Mouse (Mus musculus) liver, postnatal 0 days (tissue): ENCODE data around the gene Tacr3. TPM values are rescaled to one million over a fixed set of nuclear protein-coding genes. Genes with fewer than 3 reads are reported as not detected.

Experiments
- ATAC-seq: fragments of 200-750 bp; cut with Nextera tagmentation; 2 replicates; pipeline ENCODE4 v1.8.0; 2017; ENCODE audit warnings: mild to moderate bottlenecking, moderate library complexity
- DNase-seq: peaks from one replicate; pipeline ENCODE4 v3.0.0-alpha.2; 2016
- H3K27ac ChIP-seq: fragments of 300-500 bp; sonication (generic); 2 replicates; pipeline ENCODE4 v1.5.1; 2014; ENCODE audit warnings: antibody characterized with exemption, moderate library complexity, mild to moderate bottlenecking, low read depth
- H3K27me3 ChIP-seq: fragments of 300-500 bp; sonication (generic); 2 replicates; pipeline ENCODE4 v1.6.1; 2014; ENCODE audit warnings: low read length, control low read depth, mixed read lengths; ENCODE audit not compliant: insufficient read depth
- H3K36me3 ChIP-seq: fragments of 300-500 bp; sonication (generic); replicated peaks from 2 replicates; pipeline ENCODE4 v1.6.1; 2014; ENCODE audit warnings: mild to moderate bottlenecking, control low read depth, low read length, moderate library complexity, mixed read lengths; ENCODE audit not compliant: insufficient read depth
- H3K4me1 ChIP-seq: fragments of 300-500 bp; sonication (generic); 2 replicates; pipeline ENCODE4 v1.6.1; 2014; ENCODE audit warnings: antibody characterized with exemption, mild to moderate bottlenecking, control low read depth; ENCODE audit not compliant: insufficient read depth
- H3K4me2 ChIP-seq: fragments of 300-500 bp; sonication (generic); 2 replicates; pipeline ENCODE4 v1.6.1; 2014; ENCODE audit warnings: low read depth, mild to moderate bottlenecking, low read length, moderate library complexity, mixed read lengths
- H3K4me3 ChIP-seq: fragments of 300-500 bp; sonication (generic); 2 replicates; pipeline ENCODE4 v1.5.1; 2014; ENCODE audit warnings: low read depth, low read length
- H3K9ac ChIP-seq: fragments of 300-500 bp; sonication (generic); replicated peaks from 2 replicates; pipeline ENCODE4 v1.6.1; 2014; ENCODE audit warnings: mild to moderate bottlenecking, moderate library complexity
- H3K9me3 ChIP-seq: fragments of 300-500 bp; sonication (generic); 2 replicates; pipeline ENCODE4 v1.6.1; 2016; ENCODE audit warnings: mild to moderate bottlenecking, control low read depth, low read length, mixed read lengths
- CTCF ChIP-seq: sonication (generic); IDR thresholded peaks from 2 replicates; pipeline ENCODE4 v1.5.1; 2016; ENCODE audit warnings: antibody characterized with exemption, low read depth
- EP300 ChIP-seq: IDR thresholded peaks from 2 replicates; pipeline ENCODE4 v1.6.1; 2016; ENCODE audit warnings: antibody characterized with exemption, low read depth, mild to moderate bottlenecking
- WGBS: fragments of 180-500 bp; shearing (Covaris S2); extraction: QIAGEN DNeasy Blood & Tissue Kit; methylation state at CpG from one replicate; pipeline ENCODE4 v1.1.7; 2014; ENCODE audit not compliant: insufficient replicate concordance; 5-methylcytosine and 5-hydroxymethylcytosine counted together
- polyA plus RNA-seq: library from polyadenylated mRNA; unstranded; fragments of >200 nt; fragmentation: Nextera tagmentation; extraction: Ambion mirVana; gene quantifications from 2 replicates; pipeline ENCODE4 v1.2.1, GENCODE M21; 2015

The Tacr3 gene
- polyA plus RNA-seq, 1 experiment from 2014 or later, result not detected

GRCm38 (mm10) chr3:134908890-134909289 lies 80.1 kb downstream of the Tacr3 start:
- WGBS, result 59% methylated on average over 3 of the region's 3 CpGs
- Histone ChIP-seq H3K27ac (no peak overlapping the region), H3K36me3 (no peaks in the 10 kb centered on the region), H3K4me3 (no peak overlapping the region), H3K27me3 (no peaks in the 10 kb centered on the region), H3K9me3 (no peaks in the 10 kb centered on the region), H3K9ac (no peak overlapping the region), H3K4me2 (no peak overlapping the region), H3K4me1 (no peaks in the 10 kb centered on the region)
- DNase-seq (no peak), ATAC-seq (no peak)
- TF ChIP-seq CTCF (no peak), EP300 (no peak)

- H3K9ac ChIP-seq, result no peak overlapping the region
- 65% methylated on average over 1 of the region's 1 CpGs for WGBS
- no peak for ATAC-seq
- no peak for DNase-seq
- H3K27me3 ChIP-seq, result no peaks in the 10 kb centered on the region
- TF ChIP-seq CTCF (no peak), EP300 (no peak)
- no peaks in the 10 kb centered on the region for H3K4me1 ChIP-seq
- no peak overlapping the region for H3K4me2 ChIP-seq
- no peak overlapping the region for H3K4me3 ChIP-seq
- H3K36me3 ChIP-seq, result no peaks in the 10 kb centered on the region
- H3K9me3 ChIP-seq, result no peaks in the 10 kb centered on the region
- H3K27ac ChIP-seq, result no peak overlapping the region
Observed at GRCm38 (mm10) chr3:134934703-134935102, 105.9 kb downstream of the Tacr3 start.

GRCm38 (mm10) chr3:134935461-134935860 lies 106.7 kb downstream of the Tacr3 start:
- WGBS, result 83% methylated on average over 4 of the region's 4 CpGs
- H3K4me1 ChIP-seq, result no peaks in the 10 kb centered on the region
- no peak overlapping the region for H3K4me3 ChIP-seq
- DNase-seq (no peak), ATAC-seq (no peak)
- H3K9me3 ChIP-seq, result no peaks in the 10 kb centered on the region
- no peaks in the 10 kb centered on the region for H3K36me3 ChIP-seq
- H3K27me3 ChIP-seq, result no peaks in the 10 kb centered on the region
- no peak overlapping the region for H3K9ac ChIP-seq
- H3K4me2 ChIP-seq, result no peak overlapping the region
- no peak for TF ChIP-seq EP300
- H3K27ac ChIP-seq, result no peak overlapping the region

- Histone ChIP-seq H3K4me1 (no peaks in the 10 kb centered on the region), H3K27me3 (no peaks in the 10 kb centered on the region), H3K4me3 (no peak overlapping the region), H3K9ac (no peak overlapping the region), H3K4me2 (no peak overlapping the region), H3K36me3 (no peaks in the 10 kb centered on the region), H3K27ac (no peak overlapping the region), H3K9me3 (no peaks in the 10 kb centered on the region)
- DNase-seq (no peak), ATAC-seq (no peak)
- TF ChIP-seq EP300 (no peak), CTCF (no peak)
- WGBS, result 69% methylated on average over 6 of the region's 6 CpGs
Observed at GRCm38 (mm10) chr3:134963461-134963860, 134.7 kb downstream of the Tacr3 start.

GRCm38 (mm10) chr3:134978902-134979301 lies 150.1 kb downstream of the Tacr3 start:
- no peak for ATAC-seq
- no peak for DNase-seq
- Histone ChIP-seq H3K27me3 (no peaks in the 10 kb centered on the region), H3K36me3 (no peaks in the 10 kb centered on the region), H3K27ac (no peak overlapping the region), H3K4me3 (no peak overlapping the region), H3K4me1 (no peaks in the 10 kb centered on the region), H3K4me2 (no peak overlapping the region), H3K9me3 (no peaks in the 10 kb centered on the region), H3K9ac (no peak overlapping the region)
- WGBS, result 49% methylated on average over 3 of the region's 3 CpGs
- no peak for TF ChIP-seq CTCF
- TF ChIP-seq EP300, result no peak

GRCm38 (mm10) chr3:134980140-134980539 lies 151.3 kb downstream of the Tacr3 start:
- no peak overlapping the region for H3K27ac ChIP-seq
- TF ChIP-seq CTCF, result no peak
- no peak for TF ChIP-seq EP300
- H3K4me1 ChIP-seq, result no peaks in the 10 kb centered on the region
- no peaks in the 10 kb centered on the region for H3K36me3 ChIP-seq
- no peak for ATAC-seq
- H3K9ac ChIP-seq, result no peak overlapping the region
- 67% methylated on average over 3 of the region's 3 CpGs for WGBS
- H3K27me3 ChIP-seq, result no peaks in the 10 kb centered on the region
- no peak for DNase-seq
- H3K4me3 ChIP-seq, result no peak overlapping the region
- no peaks in the 10 kb centered on the region for H3K9me3 ChIP-seq
- H3K4me2 ChIP-seq, result no peak overlapping the region
